Mouse (Mus musculus) cerebellum, adult 2 months (tissue): Measurements from ENCODE around the gene Snrpd3. TPM values are rescaled to one million over a fixed set of nuclear protein-coding genes. Genes with fewer than 3 reads are reported as not detected.
A peak's percentile ranks its signal among the peaks of the same experiment; 100 is the strongest.

Experiments used
- DNase-seq, 2 experiments: peaks; one replicate each; pipeline ENCODE4 v3.0.0; 2021
- H3K27ac ChIP-seq: fragments of 200-500 bp; 2 replicates; pipeline ENCODE4 v1.5.1; 2012; ENCODE audit warnings: low read length, control low read depth, inconsistent platforms; ENCODE audit not compliant: insufficient read depth
- H3K27me3 ChIP-seq: fragments of 200-500 bp; 2 replicates; pipeline ENCODE4 v1.6.1; 2012; ENCODE audit warnings: inconsistent platforms, mild to moderate bottlenecking, low read length, moderate library complexity; ENCODE audit not compliant: control insufficient read depth, insufficient read depth
- H3K4me1 ChIP-seq: fragments of 200-500 bp; 2 replicates; pipeline ENCODE4 v1.6.1; 2011; ENCODE audit warnings: low read length; ENCODE audit not compliant: control insufficient read depth, insufficient read depth
- H3K4me3 ChIP-seq: fragments of 200-500 bp; replicated peaks from 2 replicates; pipeline ENCODE3; 2011; ENCODE audit warnings: mild to moderate bottlenecking, low read depth, low read length, control low read depth; ENCODE audit not compliant: insufficient read depth
- CTCF ChIP-seq: fragments of 200-500 bp; IDR thresholded peaks from 2 replicates; pipeline ENCODE4 v1.5.1; 2011; ENCODE audit warnings: low read depth, mild to moderate bottlenecking, control low read depth, low read length, moderate library complexity, borderline replicate concordance; ENCODE audit not compliant: insufficient read depth
- POLR2A ChIP-seq: fragments of 200-500 bp; IDR thresholded peaks from 2 replicates; pipeline ENCODE4 v1.6.1; 2011; ENCODE audit warnings: low read length, control low read depth, borderline replicate concordance; ENCODE audit not compliant: insufficient read depth
- WGBS: fragments of 180-500 bp; shearing (Covaris S2); methylation state at CpG from one replicate; pipeline ENCODE4 v1.1.7; 2018; 5-methylcytosine and 5-hydroxymethylcytosine counted together
- polyA plus RNA-seq: library from polyadenylated mRNA; depleted of rRNA; stranded (reverse); fragments of >200 nt; gene quantifications from 2 replicates; pipeline ENCODE4 v1.2.3, GENCODE M21; 2012

Gene Snrpd3
- polyA plus RNA-seq, 1 experiment = 59.5 TPM

DNA sequence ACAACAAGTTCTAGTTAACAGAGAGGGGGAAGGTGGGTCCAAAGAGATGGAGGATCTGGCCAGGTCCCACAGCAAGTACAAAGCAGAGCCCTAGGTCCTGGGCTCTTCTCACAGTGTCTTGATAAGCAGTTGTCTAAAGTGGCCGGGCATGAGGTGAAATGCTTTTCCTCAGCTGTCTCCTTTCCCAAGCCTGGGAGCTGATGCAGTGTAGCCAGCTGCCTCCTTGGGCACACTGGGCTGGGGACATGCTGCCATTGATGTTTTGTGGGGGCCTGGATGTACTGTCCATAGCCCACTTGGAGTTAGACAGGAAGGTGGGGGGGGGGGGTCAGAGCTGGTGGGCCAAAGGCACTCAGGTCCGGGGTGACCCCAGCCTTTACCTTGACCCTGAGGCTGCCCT lies 34.8 kb downstream of the Snrpd3 start:
- no peaks in the 10 kb centered on the region for H3K27me3 ChIP-seq
- TF ChIP-seq CTCF = no peak
- TF ChIP-seq POLR2A = no peak
- no peaks in the 10 kb centered on the region; the same call in 1 of the 2 replicates for H3K4me1 ChIP-seq
- H3K4me3 ChIP-seq = no peak overlapping the region
- DNase-seq = no peak
- 85% methylated on average over 2 of the region's 2 CpGs for WGBS
- H3K27ac ChIP-seq = no peak overlapping the region

DNA sequence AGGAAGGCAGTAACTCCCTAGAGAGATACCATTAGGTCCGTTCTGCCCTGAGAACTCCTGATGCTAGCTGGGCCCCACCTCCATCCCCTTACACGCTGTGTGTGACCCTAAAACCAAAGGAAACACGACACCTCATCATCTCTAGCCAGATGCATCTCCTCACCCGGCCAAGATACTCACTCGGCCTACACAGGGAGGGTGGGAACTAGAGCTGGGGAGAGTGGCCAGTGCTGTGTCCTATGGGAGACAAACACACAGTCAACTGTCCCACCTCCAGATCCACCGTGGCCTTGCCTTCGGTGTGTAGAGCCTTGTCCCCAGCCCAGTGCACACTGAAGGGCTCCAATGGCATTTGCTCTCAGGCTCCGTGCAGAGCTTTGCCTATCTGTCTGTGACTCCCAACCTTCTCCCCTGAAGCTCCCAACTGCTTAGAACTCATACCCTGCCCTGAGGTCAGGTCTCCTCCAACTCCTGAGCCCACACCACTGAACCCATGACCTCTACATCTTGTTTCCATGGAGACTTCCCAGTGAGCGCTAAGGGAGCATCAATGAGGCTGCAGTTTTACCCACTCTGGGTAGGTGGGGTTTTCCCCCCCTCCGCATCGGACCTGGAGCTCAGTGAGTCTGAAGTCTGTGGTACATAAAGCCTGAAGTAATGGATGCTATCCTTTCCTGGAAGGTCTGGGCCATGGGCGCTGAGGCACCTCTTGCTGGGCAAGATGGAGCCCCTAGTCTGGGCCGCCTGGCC lies 35.5 kb downstream of the Snrpd3 start:
- WGBS = 79% methylated on average over 13 of the region's 13 CpGs
- H3K27me3 ChIP-seq = no peaks in the 10 kb centered on the region
- no peak for TF ChIP-seq POLR2A
- no peak for TF ChIP-seq CTCF
- DNase-seq = no peak
- no peak overlapping the region for H3K27ac ChIP-seq
- H3K4me1 ChIP-seq = peaks cover 2% of the 10 kb centered on the region; the same call in 1 of the 2 replicates
- no peak overlapping the region for H3K4me3 ChIP-seq

DNA sequence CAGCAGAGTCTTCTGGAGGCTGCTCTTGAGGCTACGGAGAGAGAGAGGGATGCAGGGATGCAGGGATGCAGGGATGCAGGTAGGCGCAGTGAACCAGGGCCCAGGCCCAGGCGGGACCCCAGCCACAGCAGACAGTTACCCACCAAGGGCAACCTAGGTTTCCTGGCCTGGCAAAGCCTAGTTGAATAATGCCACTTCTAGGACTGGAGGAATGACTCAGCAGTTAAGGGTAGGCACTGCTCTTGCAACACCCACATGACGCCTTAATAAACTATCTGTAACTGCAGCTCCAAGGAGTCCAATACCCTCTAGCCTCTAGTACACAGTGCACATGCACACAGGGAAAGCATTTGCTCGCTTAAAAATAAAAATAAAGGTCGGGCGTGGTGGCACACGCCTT lies 36.7 kb downstream of the Snrpd3 start:
- WGBS = 93% methylated on average over 8 of the region's 8 CpGs
- Histone ChIP-seq H3K4me3 (no peak overlapping the region), H3K27ac (no peak overlapping the region), H3K4me1 (peaks cover 7% of the 10 kb centered on the region), H3K27me3 (no peaks in the 10 kb centered on the region)
- no peak for DNase-seq
- TF ChIP-seq POLR2A = no peak
- TF ChIP-seq CTCF = no peak

DNA sequence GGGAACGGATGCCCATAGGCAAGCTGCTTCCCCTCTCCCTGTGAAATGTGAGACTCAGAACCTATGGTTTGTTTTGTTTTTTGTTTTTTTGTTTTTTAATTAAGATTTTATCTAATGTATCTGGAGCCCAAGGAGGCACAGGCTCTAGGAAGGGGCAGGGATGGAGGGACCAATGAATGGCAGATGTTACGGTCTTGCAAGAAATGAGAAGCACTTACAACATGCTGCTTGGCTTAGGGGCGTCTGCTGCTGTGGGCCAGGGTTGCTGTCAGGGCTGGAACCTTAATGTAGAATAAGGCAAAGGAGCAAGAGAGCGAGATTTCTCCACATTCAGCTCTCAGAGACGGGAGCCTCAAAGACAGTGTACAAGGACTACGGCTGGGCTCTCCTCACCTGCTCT lies 38.2 kb downstream of the Snrpd3 start:
- TF ChIP-seq CTCF (no peak), POLR2A (no peak)
- Histone ChIP-seq H3K4me1 (peaks cover 10% of the 10 kb centered on the region), H3K27ac (no peak overlapping the region), H3K4me3 (no peak overlapping the region), H3K27me3 (no peaks in the 10 kb centered on the region)
- WGBS = 71% methylated on average over 6 of the region's 6 CpGs
- no peak for DNase-seq

DNA sequence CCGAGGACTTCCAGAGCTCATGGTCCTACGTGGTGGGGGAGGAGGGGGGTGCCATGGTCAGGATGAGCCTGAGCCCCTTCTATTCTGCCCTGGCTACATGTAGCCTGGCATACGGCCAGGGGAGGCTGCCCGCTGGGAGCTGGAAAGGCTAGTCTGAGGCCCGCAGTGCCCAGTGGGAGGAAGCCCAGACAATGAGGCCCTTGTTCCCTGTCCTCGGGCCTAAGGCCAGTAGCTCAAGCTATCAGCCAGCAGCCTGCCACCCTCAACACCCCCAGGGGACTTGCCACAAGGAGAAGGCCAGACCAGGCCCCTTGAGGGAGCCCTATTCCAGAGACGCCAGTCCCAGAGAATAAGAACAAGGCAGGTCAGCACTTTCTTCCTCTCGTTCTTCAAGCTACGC lies 38.7 kb downstream of the Snrpd3 start:
- peak; percentile 51 to 69 for DNase-seq
- WGBS = 34% methylated on average over 9 of the region's 9 CpGs
- no peak overlapping the region for H3K27ac ChIP-seq
- H3K27me3 ChIP-seq = no peaks in the 10 kb centered on the region
- peaks cover 14% of the 10 kb centered on the region for H3K4me1 ChIP-seq
- no peak for TF ChIP-seq CTCF
- no peak for TF ChIP-seq POLR2A
- no peak overlapping the region for H3K4me3 ChIP-seq

DNA sequence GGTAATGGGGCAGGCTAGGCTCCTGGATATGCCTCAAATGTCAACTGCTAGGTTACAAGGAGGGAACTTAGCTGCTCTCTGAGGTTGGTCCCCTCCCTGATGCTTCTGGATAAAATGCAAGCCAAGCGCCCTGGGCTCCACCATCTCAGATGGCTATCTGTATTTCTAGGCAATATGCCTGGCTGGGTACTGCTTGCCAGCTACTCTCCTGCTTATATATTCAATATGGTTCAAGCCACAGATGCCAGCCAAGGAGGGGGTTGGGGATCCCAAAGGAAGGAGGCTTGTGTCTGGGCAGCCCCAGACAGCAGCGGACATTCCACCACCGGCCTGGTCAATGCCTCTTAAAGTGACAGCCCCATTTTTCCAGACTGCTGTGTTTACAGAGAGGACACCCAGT lies 41.2 kb downstream of the Snrpd3 start:
- Histone ChIP-seq H3K27ac (peak overlapping the region; percentile 72), H3K27me3 (no peaks in the 10 kb centered on the region), H3K4me3 (peak overlapping the region; percentile 93), H3K4me1 (peaks cover 23% of the 10 kb centered on the region)
- peak; percentile 77 to 86 for DNase-seq
- 1% methylated on average over 3 of the region's 3 CpGs for WGBS
- TF ChIP-seq CTCF (no peak), POLR2A (no peak; the same call in 1 of the 2 replicates)

DNA sequence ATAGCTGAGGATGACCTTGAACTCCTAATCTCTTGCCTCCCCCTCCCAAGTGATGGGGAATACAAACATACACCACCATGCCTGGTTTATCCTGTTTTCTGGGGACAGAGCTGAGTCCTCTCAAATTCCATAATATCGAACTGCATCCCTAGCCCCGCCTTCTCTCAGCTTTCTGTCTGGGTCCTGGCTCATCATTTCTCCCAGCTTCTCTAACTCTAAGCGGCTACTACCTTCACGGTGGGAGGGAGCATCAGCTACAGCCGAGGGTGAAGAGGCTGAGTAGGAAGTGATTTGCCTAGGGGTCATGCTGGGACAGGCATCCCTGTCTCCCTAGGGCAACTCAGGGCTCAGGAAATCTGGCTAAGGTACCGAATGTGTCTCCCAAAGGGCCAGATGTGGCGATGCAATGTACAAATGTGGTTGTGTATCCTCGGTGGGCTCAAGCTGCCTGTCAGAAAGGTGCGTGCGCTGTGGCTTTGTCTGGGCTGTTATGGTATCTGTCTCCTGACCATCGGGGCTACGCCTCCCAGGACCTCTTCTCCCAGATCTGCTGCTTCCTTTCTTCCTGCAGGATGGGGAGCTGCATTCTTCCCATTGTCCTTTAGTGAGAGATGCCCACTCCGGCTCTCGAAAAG lies 41.8 kb downstream of the Snrpd3 start:
- Histone ChIP-seq H3K27me3 (no peaks in the 10 kb centered on the region), H3K4me3 (peak overlapping the region; percentile 93), H3K4me1 (peaks cover 23% of the 10 kb centered on the region), H3K27ac (peak overlapping the region; percentile 72)
- TF ChIP-seq POLR2A = no peak
- TF ChIP-seq CTCF = no peak
- under 1% methylated on average over 14 of the region's 14 CpGs for WGBS
- peak; percentile 33 to 53 for DNase-seq

DNA sequence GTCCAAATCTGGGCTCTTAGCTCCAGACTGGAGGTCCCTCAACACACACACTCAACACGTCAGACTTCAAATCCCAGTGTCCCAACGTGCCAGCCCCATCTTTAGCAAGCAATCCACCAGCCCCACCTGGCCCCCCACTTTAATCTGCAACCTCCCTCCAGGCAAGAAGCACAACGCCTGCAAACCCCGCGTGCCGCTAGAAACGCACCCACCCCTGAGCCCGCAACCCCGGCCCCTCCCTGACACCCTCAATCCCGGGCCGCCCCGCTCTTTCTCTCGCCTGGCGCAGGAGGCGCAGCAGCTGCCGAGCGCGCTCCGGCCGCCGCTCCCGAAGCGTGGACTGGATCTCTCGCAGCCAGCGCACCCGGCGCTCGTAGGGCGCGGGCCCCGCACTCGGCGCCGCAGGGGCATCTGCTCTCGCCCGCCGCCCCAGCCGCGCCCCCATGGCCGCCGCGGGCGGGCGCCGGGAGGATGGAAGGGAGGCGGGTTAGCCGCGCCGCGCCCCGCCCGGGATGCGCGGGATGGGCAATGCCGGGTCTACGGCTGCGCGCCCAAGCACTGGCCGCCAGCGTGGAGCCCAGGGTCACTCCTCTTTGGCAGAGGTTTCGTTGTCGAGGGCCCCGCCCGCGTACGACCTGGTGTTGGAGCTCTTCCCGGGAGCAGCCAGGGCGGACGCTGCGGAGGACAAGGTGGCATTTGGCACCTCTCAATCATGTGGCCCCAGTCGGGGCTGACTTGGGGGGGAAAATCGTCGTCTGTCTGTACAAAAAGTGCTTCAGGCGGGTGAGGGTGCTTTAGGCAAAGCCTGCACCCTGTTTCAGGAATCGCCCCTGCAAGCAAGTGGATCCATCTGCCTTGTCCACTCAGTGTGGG lies 42.6 kb downstream of the Snrpd3 start, which contains the start of gene Lrrc75b:
Gene Lrrc75b, minus strand, starts transcription at position 655 of the 873 bp plus-strand sequence.
- no peaks in the 10 kb centered on the region for H3K27me3 ChIP-seq
- H3K4me1 ChIP-seq = peaks cover 23% of the 10 kb centered on the region
- whole genome bisulfite sequencing = 1% methylated on average over 75 of the region's 75 CpGs
- peak within 1 kb of the TSS; percentile 72 for H3K27ac ChIP-seq
- H3K4me3 ChIP-seq = peak within 1 kb of the TSS; percentile 93
- DNase-seq = peak; percentile 83 to 86
- TF ChIP-seq POLR2A (peak; percentile 27; the same call in 1 of the 2 replicates), CTCF (no peak)
